Mouse (Mus musculus) c-Kit-positive CD71-positive TER-119-positive erythroid progenitor cells, embryonic 14.5 days (primary cell): ENCODE data around the gene Slc39a11.
A peak's percentile ranks its signal among the peaks of the same experiment; 100 is the strongest.

ENCODE experiments used
- DNase-seq: peaks from one replicate; pipeline ENCODE4 v3.0.0-alpha.2; 2013; ENCODE audit warnings: low spot score

The Slc39a11 gene

GRCm38 (mm10) chr11:113507716-113508480 lies 142.0 kb downstream of the Slc39a11 start:
- no peak for DNase-seq

GRCm38 (mm10) chr11:113505551-113506160 lies 144.2 kb downstream of the Slc39a11 start:
- DNase-seq: peak; percentile 35

GRCm38 (mm10) chr11:113504459-113505062 lies 145.3 kb downstream of the Slc39a11 start:
- DNase-seq: no peak

GRCm38 (mm10) chr11:113502968-113503367 lies 146.9 kb downstream of the Slc39a11 start:
- no peak for DNase-seq

GRCm38 (mm10) chr11:113500631-113501305 lies 149.1 kb downstream of the Slc39a11 start:
- no peak for DNase-seq

GRCm38 (mm10) chr11:113498889-113499288 lies 151.0 kb downstream of the Slc39a11 start:
- DNase-seq: peak; percentile 44

- DNase-seq: no peak
Observed at GRCm38 (mm10) chr11:113494021-113494546, 155.8 kb downstream of the Slc39a11 start.

GRCm38 (mm10) chr11:113490530-113491520 lies 159.1 kb downstream of the Slc39a11 start:
- peak; percentile 30 for DNase-seq

GRCm38 (mm10) chr11:113487603-113488335 lies 162.1 kb downstream of the Slc39a11 start:
- peak; percentile 49 for DNase-seq

- no peak for DNase-seq
Observed at GRCm38 (mm10) chr11:113484037-113484436, 165.8 kb downstream of the Slc39a11 start.

- no peak for DNase-seq
Observed at GRCm38 (mm10) chr11:113477550-113477949, 172.3 kb downstream of the Slc39a11 start.

- no peak for DNase-seq
Observed at GRCm38 (mm10) chr11:113476720-113477119, 173.2 kb downstream of the Slc39a11 start.

- no peak for DNase-seq
Observed at GRCm38 (mm10) chr11:113475491-113475890, 174.4 kb downstream of the Slc39a11 start.

GRCm38 (mm10) chr11:113473998-113474534 lies 175.8 kb downstream of the Slc39a11 start:
- no peak for DNase-seq

- DNase-seq: no peak
Observed at GRCm38 (mm10) chr11:113471936-113472335, 177.9 kb downstream of the Slc39a11 start.

GRCm38 (mm10) chr11:113469919-113470785 lies 179.7 kb downstream of the Slc39a11 start:
- no peak for DNase-seq

- no peak for DNase-seq
Observed at GRCm38 (mm10) chr11:113468016-113468415, 181.9 kb downstream of the Slc39a11 start.

- no peak for DNase-seq
Observed at GRCm38 (mm10) chr11:113467313-113467811, 182.5 kb downstream of the Slc39a11 start.

- no peak for DNase-seq
Observed at GRCm38 (mm10) chr11:113460118-113460517, 189.8 kb downstream of the Slc39a11 start.
